ENCODE assay signal across 30 mouse cellular contexts in the genomic region with DNA sequence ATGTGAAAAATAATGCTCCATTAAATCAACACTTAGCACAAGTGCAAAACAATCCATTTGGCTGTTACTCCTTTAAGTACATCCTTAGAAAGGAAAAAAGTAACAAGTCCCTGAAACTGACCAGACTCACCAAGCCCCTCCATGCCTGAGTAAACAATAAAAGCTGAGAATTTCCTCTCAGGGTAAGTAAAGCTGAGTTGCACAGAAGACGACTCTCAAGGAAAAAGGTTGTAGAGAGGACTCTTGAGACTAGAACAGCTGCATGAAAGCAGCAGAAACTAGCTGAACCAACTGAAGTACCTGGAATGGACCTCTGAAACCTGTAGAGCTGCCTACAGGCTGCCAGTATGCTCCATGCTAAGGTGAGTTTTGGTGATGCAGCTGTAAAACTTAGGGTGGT. TPM values are rescaled to one million over a fixed set of nuclear protein-coding genes. Genes with fewer than 3 reads are reported as not detected.
"Had no signal": no experiment of that assay in that cellular context is flagged by ENCODE, and none has a peak within 500 bp of the region (broad histone marks: within the 10 kb centered on the region; RNA-seq: fewer than 3 reads in every experiment).

No protein-coding gene starts in this region.

- DNase-seq: left cerebral cortex, postnatal 4 days; liver; liver, embryonic 13.5 days; liver, postnatal 0 days; lung, adult 18-20 months; lung, adult 2 months; lung, embryonic 14.5 days; lung, postnatal 4 days; midbrain, embryonic 14.5 days had no signal

- H3K4me2 ChIP-seq: limb, embryonic 12.5 days; limb, embryonic 13.5 days; limb, embryonic 15.5 days; liver, embryonic 11.5 days; liver, embryonic 12.5 days; liver, embryonic 13.5 days; liver, embryonic 15.5 days; lung, embryonic 14.5 days; lung, embryonic 15.5 days; midbrain, embryonic 11.5 days; midbrain, embryonic 12.5 days; midbrain, embryonic 13.5 days; midbrain, embryonic 15.5 days; neural tube, embryonic 12.5 days had no signal

- H3K27me3 ChIP-seq: limb, embryonic 12.5 days; limb, embryonic 13.5 days; limb, embryonic 15.5 days; liver, embryonic 12.5 days; liver, embryonic 13.5 days; liver, embryonic 15.5 days; lung, embryonic 15.5 days; megakaryocyte, embryonic 14.5 days; midbrain, embryonic 12.5 days; midbrain, embryonic 13.5 days; midbrain, embryonic 15.5 days; neural tube, embryonic 12.5 days had no signal

- ATAC-seq: liver, embryonic 12.5 days; liver, postnatal 0 days; midbrain, embryonic 13.5 days; midbrain, embryonic 15.5 days; midbrain, embryonic 16.5 days had no signal

- H3K27ac ChIP-seq: left cerebral cortex, adult 2 months; limb, embryonic 10.5 days; limb, embryonic 12.5 days; limb, embryonic 13.5 days; limb, embryonic 15.5 days; liver, embryonic 12.5 days; liver, embryonic 13.5 days; liver, embryonic 14.5 days; liver, embryonic 15.5 days; lung, embryonic 15.5 days; macrophage; midbrain, embryonic 10.5 days; midbrain, embryonic 12.5 days; midbrain, embryonic 13.5 days; midbrain, embryonic 15.5 days; neural tube, embryonic 12.5 days had no signal

- H3K9ac ChIP-seq: limb, embryonic 12.5 days; limb, embryonic 13.5 days; limb, embryonic 15.5 days; liver, embryonic 12.5 days; liver, embryonic 13.5 days; liver, embryonic 14.5 days; liver, embryonic 15.5 days; liver, postnatal 0 days; lung, embryonic 14.5 days; lung, embryonic 15.5 days; midbrain, embryonic 12.5 days; midbrain, embryonic 13.5 days; midbrain, embryonic 15.5 days; neural tube, embryonic 12.5 days had no signal

- H3K4me3 ChIP-seq: left cerebral cortex, adult 2 months; limb, embryonic 10.5 days; limb, embryonic 12.5 days; limb, embryonic 13.5 days; limb, embryonic 15.5 days; liver, embryonic 12.5 days; liver, embryonic 13.5 days; liver, embryonic 15.5 days; lung, embryonic 15.5 days; megakaryocyte, embryonic 14.5 days; midbrain, embryonic 10.5 days; midbrain, embryonic 12.5 days; midbrain, embryonic 13.5 days; midbrain, embryonic 15.5 days; myocyte; neural tube, embryonic 12.5 days had no signal

- H3K4me1 ChIP-seq: limb, embryonic 10.5 days; limb, embryonic 12.5 days; limb, embryonic 13.5 days; limb, embryonic 15.5 days; liver, embryonic 12.5 days; liver, embryonic 13.5 days; liver, embryonic 15.5 days; lung, embryonic 15.5 days; midbrain, embryonic 10.5 days; midbrain, embryonic 12.5 days; midbrain, embryonic 13.5 days; midbrain, embryonic 15.5 days; neural tube, embryonic 12.5 days had no signal

- H3K9me3 ChIP-seq: limb, embryonic 10.5 days; limb, embryonic 12.5 days; limb, embryonic 13.5 days; limb, embryonic 15.5 days; liver, embryonic 12.5 days; liver, embryonic 13.5 days; liver, embryonic 15.5 days; lung, embryonic 15.5 days; megakaryocyte, embryonic 14.5 days; midbrain, embryonic 10.5 days; midbrain, embryonic 12.5 days; midbrain, embryonic 13.5 days; midbrain, embryonic 15.5 days; neural tube, embryonic 12.5 days had no signal

RNA-seq across cellular contexts. Expression of a gene that starts 41.1 kb away (rescaled TPM):
- polyA plus RNA-seq: liver, adult 2 months; liver, postnatal 0 days had no signal
